Mouse (Mus musculus) adrenal gland, adult 2 months (tissue): Measurements from ENCODE around the gene Tex264. TPM values are rescaled to one million over a fixed set of nuclear protein-coding genes. Genes with fewer than 3 reads are reported as not detected.
"Not testable (repeated sequence)": the region's sequence is repeated elsewhere in the genome, so short reads cannot be mapped to it uniquely, and the experiment has no call there.

Experiments
- DNase-seq: peaks from one replicate; pipeline ENCODE4 v3.0.0; 2021
- polyA plus RNA-seq: library from polyadenylated mRNA; depleted of rRNA; stranded (reverse); fragments of >200 nt; gene quantifications from 2 replicates; pipeline ENCODE4 v1.2.3, GENCODE M21; 2012
- total RNA-seq, 2 experiments: library from RNA; stranded (reverse); gene quantifications; 2 replicates each; pipeline ENCODE4 v1.2.3; 2021

The Tex264 gene
- total and polyA plus RNA-seq, 3 experiments: 128 to 245 (median 130) TPM

- DNase-seq: no peak
Measured at GRCm38 (mm10) chr9:106664433-106664832, 21.3 kb downstream of the Tex264 start.

- no peak for DNase-seq
Measured at GRCm38 (mm10) chr9:106663200-106663599, 22.5 kb downstream of the Tex264 start.

- DNase-seq: no peak
Measured at GRCm38 (mm10) chr9:106659935-106660334, 25.8 kb downstream of the Tex264 start.

DNA sequence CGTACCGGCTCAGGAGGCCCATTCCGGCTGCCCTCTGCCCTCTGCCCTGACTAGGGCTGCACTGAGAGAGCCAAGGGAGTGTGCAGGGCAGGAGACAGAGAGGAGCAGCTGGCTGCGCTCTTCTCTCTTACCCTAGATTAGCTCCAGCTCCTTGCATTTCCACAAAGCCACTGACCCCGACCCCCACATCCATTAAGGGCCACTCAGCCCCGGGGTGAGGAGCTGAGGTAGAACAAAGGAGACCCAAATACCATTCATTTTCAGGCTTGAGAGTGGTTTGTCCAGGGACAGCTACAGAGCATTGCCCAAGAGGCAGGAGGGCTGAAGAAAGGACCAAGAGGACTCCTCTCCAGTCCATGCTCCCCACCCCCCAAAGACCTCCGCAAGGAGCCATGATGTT, 26.3 kb downstream of the Tex264 start:
- DNase-seq: no peak

DNA sequence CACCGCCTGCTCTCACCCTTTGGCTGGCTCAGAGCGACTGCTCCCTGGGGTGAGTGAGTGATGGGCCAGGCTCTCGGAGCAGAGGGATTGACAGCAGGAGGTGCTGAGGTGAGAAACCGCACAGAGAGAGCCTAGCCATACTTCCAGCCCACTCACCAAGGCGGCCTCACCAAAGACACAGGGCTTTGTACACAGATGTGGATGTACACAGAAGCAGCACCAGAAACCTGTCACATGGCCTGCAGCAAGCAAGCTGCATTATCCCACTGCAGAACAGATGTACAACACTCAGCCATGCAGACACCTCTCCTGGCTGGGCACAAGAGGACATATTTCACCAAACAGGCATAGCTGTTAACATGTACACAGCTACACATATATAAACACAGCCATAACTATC, 28.1 kb downstream of the Tex264 start:
- DNase-seq: no peak

DNA sequence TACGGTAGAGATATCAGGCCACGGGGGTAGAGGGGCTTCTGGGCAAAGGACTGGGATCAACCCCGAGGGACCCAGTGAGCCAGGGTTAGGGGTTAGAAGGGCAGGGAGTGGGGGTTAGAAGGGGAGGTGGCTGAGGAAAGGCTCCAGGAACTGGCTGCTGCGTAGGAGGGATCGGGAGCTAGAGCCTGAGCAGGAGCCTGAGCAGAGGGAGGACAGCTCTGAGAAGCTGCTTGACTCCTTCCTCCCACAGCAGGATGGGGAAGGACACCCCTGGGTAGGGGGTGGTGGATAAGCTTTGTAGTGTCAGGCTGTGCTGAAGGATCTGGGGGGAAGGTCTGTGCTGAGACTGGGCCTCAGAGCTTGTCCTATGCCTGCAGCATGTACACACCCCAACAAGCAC, 28.9 kb downstream of the Tex264 start:
- no peak for DNase-seq

DNA sequence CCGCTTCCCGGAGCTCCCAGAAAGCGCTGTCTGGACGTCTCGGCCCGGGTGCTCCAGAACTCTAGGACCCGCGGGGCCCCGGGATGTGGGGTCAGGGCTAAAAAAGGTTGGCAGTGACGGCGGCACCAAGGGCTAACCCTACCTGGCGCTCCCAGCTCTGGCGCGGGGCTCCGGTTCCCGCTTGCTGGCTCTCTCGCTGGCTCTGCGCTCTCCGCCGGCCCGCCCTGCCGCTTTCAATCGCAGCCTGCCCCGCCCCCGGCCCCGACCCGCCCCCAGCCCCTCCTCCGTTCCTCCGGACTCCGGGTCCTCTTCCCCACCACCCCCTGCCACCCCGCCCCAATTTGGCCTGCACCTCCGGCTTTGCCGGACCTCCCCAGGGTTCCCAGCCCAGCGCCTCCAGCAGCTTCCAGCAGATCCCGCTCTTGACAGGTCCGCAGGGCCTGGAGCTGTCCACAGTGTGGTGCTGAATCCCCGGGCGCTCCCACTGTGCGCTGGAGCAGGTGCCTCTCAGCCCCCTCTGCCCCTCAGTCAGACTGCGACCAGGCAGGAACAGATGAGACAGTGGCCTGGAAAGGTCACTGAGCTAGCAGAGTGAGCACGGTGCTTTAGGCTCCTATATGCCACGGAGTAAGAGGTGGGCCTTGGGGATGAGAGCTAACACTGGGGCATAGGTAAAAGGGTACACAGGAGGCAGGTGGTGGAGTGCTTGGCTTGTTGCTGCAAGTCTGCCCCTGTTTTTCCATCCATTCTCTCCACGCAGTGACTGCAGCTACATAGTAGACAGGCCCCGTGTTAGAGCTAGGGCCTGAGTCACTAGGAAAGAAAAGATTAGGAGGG, 29.6 kb downstream of the Tex264 start, which contains the start of gene Grm2:
TSS of gene Grm2 (minus strand) at position 199 of the 837 bp plus-strand sequence.
- peak; percentile 74 for DNase-seq

- no peak for DNase-seq
Measured at GRCm38 (mm10) chr9:106652720-106653119, 33.0 kb downstream of the Tex264 start.

GRCm38 (mm10) chr9:106647226-106647625, 38.5 kb downstream of the Tex264 start:
- DNase-seq: no peak

GRCm38 (mm10) chr9:106645684-106646271, 39.9 kb downstream of the Tex264 start:
- no peak for DNase-seq

GRCm38 (mm10) chr9:106643787-106644186, 41.9 kb downstream of the Tex264 start:
- DNase-seq: no peak

- DNase-seq: peak; percentile 86
Measured at GRCm38 (mm10) chr9:106643128-106643527, 42.6 kb downstream of the Tex264 start.

DNA sequence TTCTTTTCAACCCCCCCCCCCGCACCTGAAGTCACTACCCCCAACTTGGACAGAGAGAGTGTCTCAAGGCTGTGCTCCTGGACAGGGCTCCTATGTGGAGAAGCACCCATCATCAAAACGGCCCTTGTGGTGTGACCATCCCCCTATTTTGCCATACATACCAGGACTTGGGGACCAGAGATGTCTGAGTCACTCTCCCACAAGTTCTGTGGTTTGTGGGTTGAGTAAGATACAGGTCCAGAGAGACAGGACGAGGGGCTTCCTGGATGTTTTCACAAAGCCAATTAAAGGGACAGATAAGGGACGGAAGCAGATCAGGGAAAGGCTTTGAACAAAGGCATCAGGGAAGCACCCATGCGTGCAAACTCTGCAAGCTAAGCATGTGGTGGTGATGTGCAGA, 44.4 kb downstream of the Tex264 start:
- no peak for DNase-seq

GRCm38 (mm10) chr9:106638154-106638553, 47.6 kb downstream of the Tex264 start:
- no peak for DNase-seq

- no peak for DNase-seq
Measured at GRCm38 (mm10) chr9:106632185-106632584, 53.5 kb downstream of the Tex264 start.

DNA sequence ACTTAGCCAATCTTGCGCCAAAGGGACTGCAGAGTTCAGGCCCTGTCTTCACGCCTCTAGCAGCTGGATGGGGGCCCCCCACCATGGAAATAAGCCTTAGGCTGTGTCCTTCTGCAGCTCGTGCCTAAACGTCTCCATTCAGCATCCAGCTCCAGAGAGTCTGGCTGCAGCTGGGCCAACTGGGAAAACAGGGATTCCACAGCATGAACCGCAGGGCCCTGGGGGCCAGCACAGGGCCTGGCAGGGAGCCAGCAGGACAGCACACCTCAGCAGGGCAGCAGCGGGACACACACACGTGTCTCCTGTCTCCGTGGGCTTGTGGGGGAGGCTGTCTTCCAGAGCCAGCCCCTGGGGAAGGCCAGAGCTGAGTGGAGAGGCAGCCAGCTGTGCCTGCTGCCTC, 57.9 kb downstream of the Tex264 start:
- not testable (repeated sequence) for DNase-seq

GRCm38 (mm10) chr9:106626282-106626681, 59.4 kb downstream of the Tex264 start, which contains the start of gene Iqcf6:
TSS of gene Iqcf6 (plus strand) at chr9:106626582.
- DNase-seq: peak; percentile 13

DNA sequence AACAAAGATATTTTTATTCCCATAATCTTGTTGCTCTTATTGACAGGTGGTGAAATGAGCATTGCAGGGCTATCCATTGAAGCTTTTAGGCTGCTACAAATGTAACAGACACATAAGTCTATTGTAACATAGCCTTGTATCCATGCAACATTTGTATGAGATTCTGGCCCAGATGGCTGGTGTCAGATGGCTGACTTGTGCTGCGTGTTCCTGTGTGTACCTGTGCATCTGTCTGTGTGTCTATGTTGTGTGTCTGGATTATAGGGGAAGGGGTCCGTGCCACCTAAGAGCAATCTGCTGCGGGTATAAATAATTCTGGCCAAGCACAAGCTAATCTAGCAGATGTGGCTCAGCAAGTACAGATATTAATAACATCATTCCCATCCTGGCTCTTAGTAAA, 68.2 kb downstream of the Tex264 start:
- no peak for DNase-seq

DNA sequence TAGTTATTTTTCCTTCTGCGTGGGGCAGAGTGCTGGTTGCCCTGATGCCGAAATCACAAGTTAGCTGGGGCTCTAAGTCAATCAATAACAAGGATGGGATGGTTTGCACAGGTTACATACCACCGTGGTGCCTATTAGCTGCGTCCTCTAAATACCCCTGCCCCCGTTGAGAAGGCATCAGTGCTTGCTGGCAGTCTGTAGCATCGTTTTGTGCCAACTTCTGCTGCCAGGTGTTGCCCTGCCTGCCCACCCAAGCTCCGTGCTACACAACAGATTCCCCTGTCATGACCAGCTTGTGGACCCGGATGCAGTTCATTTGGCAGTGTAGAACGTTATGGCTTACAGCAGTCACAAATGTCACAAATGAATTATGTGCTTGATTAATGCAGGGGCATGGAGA, 69.4 kb downstream of the Tex264 start:
- no peak for DNase-seq

GRCm38 (mm10) chr9:106614616-106615015, 71.1 kb downstream of the Tex264 start:
- no peak for DNase-seq

DNA sequence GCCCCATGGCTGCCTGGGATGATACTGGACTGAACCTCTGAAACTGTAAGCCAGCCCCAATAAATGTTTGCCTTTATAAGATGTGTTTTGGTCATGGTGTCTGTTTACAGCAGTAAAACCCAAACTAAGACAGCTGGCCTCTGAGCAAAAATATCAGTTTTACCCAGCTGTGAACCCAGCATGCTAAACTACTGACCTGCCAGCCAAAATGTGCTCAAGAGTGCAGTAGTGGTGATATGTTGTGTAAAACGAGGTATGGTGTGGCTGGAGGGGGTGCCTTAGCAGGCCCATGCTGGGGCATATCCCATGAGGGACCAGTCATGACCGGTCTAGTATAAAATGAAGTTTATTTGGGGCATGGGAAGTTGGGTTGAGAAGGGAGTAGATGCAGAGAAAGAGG, 71.8 kb downstream of the Tex264 start:
- no peak for DNase-seq

DNA sequence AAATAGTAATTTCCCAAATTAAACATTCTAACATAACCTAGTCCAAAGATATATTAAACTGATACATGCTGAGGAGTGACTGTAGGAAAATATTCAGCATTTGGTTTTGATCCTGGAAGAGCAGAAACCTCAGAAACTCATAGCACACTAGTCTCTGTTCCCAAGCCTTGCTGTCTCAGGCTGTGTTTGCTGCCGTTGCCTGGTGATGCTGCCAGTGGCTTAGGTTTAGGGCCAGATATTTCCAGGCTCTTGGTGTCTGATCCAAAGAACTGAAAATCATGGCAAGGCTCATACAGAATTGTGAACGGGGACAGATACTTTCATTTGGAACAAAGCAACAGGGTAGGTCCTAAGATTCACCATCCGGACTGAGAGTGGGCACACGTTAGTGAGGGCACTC, 75.0 kb downstream of the Tex264 start:
- no peak for DNase-seq
